Mouse (Mus musculus) kidney, embryonic 16.5 days (tissue): ENCODE measurements around the gene Tomm34. TPM values are rescaled to one million over a fixed set of nuclear protein-coding genes. Genes with fewer than 3 reads are reported as not detected.
A peak's percentile ranks its signal among the peaks of the same experiment; 100 is the strongest.

Source experiments
- ATAC-seq: fragments of 200-750 bp; cut with Nextera tagmentation; 2 replicates; pipeline ENCODE4 v1.8.0; 2017; ENCODE audit warnings: moderate TSS enrichment; ENCODE audit not compliant: low FRiP score, low TSS enrichment
- H3K27ac ChIP-seq: fragments of 300-500 bp; sonication (generic); 2 replicates; pipeline ENCODE4 v1.5.1; 2014; ENCODE audit warnings: low read length
- H3K27me3 ChIP-seq: fragments of 300-500 bp; sonication (generic); 2 replicates; pipeline ENCODE4 v1.6.1; 2014; ENCODE audit warnings: low read length, control low read depth, mixed read lengths; ENCODE audit not compliant: insufficient read depth
- H3K36me3 ChIP-seq: fragments of 300-500 bp; sonication (generic); 2 replicates; pipeline ENCODE4 v1.6.1; 2014; ENCODE audit warnings: low read length, control low read depth, mixed read lengths; ENCODE audit not compliant: insufficient read depth
- H3K4me1 ChIP-seq: fragments of 300-500 bp; sonication (generic); 2 replicates; pipeline ENCODE4 v1.6.1; 2014; ENCODE audit warnings: low read length, control low read depth, mixed read lengths; ENCODE audit not compliant: insufficient read depth
- H3K4me2 ChIP-seq: fragments of 300-500 bp; sonication (generic); replicated peaks from 2 replicates; pipeline ENCODE4 v1.6.1; 2014; ENCODE audit warnings: low read depth, low read length
- H3K4me3 ChIP-seq: fragments of 300-500 bp; sonication (generic); 2 replicates; pipeline ENCODE4 v1.5.1; 2014; ENCODE audit warnings: mild to moderate bottlenecking, low read length
- H3K9ac ChIP-seq: fragments of 300-500 bp; sonication (generic); replicated peaks from 2 replicates; pipeline ENCODE4 v1.6.1; 2014; ENCODE audit warnings: low read length
- H3K9me3 ChIP-seq: fragments of 300-500 bp; sonication (generic); 2 replicates; pipeline ENCODE4 v1.6.1; 2016; ENCODE audit warnings: low read length, control low read depth
- WGBS: fragments of 180-500 bp; shearing (Covaris S2); extraction: QIAGEN DNeasy Blood & Tissue Kit; methylation state at CpG from one replicate; pipeline ENCODE4 v1.1.7; 2014; 5-methylcytosine and 5-hydroxymethylcytosine counted together
- polyA plus RNA-seq: library from polyadenylated mRNA; unstranded; fragments of >200 nt; fragmentation: Nextera tagmentation; extraction: Ambion mirVana; gene quantifications from 2 replicates; pipeline ENCODE4 v1.2.1, GENCODE M21; 2015

The Tomm34 gene
- polyA plus RNA-seq = 66.5 and 70.0 TPM in 2 replicates

- peak within 1 kb of the TSS; percentile 92 for H3K4me3 ChIP-seq
- peak within 1 kb of the TSS; percentile 92 for H3K9ac ChIP-seq
- peak within 1 kb of the TSS; percentile 85 for H3K4me2 ChIP-seq
- under 1% methylated on average over 51 of the region's 55 CpGs for WGBS
- H3K27me3 ChIP-seq = no peaks in the 10 kb centered on the region
- H3K36me3 ChIP-seq = peaks cover 6% of the 10 kb centered on the region
- H3K4me1 ChIP-seq = peaks cover 40% of the 10 kb centered on the region
- ATAC-seq = peak; percentile 98
- peak within 1 kb of the TSS; percentile 77 for H3K27ac ChIP-seq
- no peaks in the 10 kb centered on the region for H3K9me3 ChIP-seq
Measured at GRCm38 (mm10) chr2:164070765-164071436, at the start of gene Tomm34. TSS of gene Tomm34 (minus strand) at chr2:164071169.

GRCm38 (mm10) chr2:164119503-164119902 lies 48.5 kb upstream of the Tomm34 start:
- H3K27ac ChIP-seq = no peak overlapping the region
- H3K9ac ChIP-seq = no peak overlapping the region
- no peak for ATAC-seq
- no peak overlapping the region for H3K4me2 ChIP-seq
- no peaks in the 10 kb centered on the region for H3K27me3 ChIP-seq
- WGBS = 92% methylated on average over 6 of the region's 6 CpGs
- H3K4me1 ChIP-seq = no peaks in the 10 kb centered on the region
- no peaks in the 10 kb centered on the region for H3K9me3 ChIP-seq
- peaks cover 16% of the 10 kb centered on the region; the same call in 1 of the 2 replicates for H3K36me3 ChIP-seq
- H3K4me3 ChIP-seq = no peak overlapping the region

- Histone ChIP-seq H3K36me3 (peaks cover 16% of the 10 kb centered on the region; the same call in 1 of the 2 replicates), H3K9me3 (no peaks in the 10 kb centered on the region), H3K4me3 (no peak overlapping the region), H3K27ac (no peak overlapping the region), H3K9ac (no peak overlapping the region), H3K4me2 (no peak overlapping the region), H3K4me1 (no peaks in the 10 kb centered on the region), H3K27me3 (no peaks in the 10 kb centered on the region)
- no peak for ATAC-seq
- WGBS = 89% methylated on average over 10 of the region's 10 CpGs
Measured at GRCm38 (mm10) chr2:164115531-164115930, 44.6 kb upstream of the Tomm34 start.

- H3K9me3 ChIP-seq = no peaks in the 10 kb centered on the region
- no peak overlapping the region for H3K27ac ChIP-seq
- no peak overlapping the region for H3K4me2 ChIP-seq
- no peak overlapping the region for H3K4me3 ChIP-seq
- no peak overlapping the region for H3K9ac ChIP-seq
- 90% methylated on average over 6 of the region's 6 CpGs for WGBS
- ATAC-seq = no peak
- H3K27me3 ChIP-seq = no peaks in the 10 kb centered on the region
- no peaks in the 10 kb centered on the region for H3K4me1 ChIP-seq
- H3K36me3 ChIP-seq = peaks cover 7% of the 10 kb centered on the region; the same call in 1 of the 2 replicates
Measured at GRCm38 (mm10) chr2:164114051-164114450, 43.1 kb upstream of the Tomm34 start.

- WGBS = 73% methylated on average over 8 of the region's 8 CpGs
- H3K4me3 ChIP-seq = no peak overlapping the region
- no peaks in the 10 kb centered on the region for H3K36me3 ChIP-seq
- no peak overlapping the region for H3K4me2 ChIP-seq
- no peaks in the 10 kb centered on the region for H3K9me3 ChIP-seq
- ATAC-seq = no peak
- no peaks in the 10 kb centered on the region for H3K27me3 ChIP-seq
- H3K9ac ChIP-seq = no peak overlapping the region
- 0 out of 2 replicates have a peak overlapping the region, but pooled peaks have one; percentile 29 for H3K27ac ChIP-seq
- no peaks in the 10 kb centered on the region for H3K4me1 ChIP-seq
Measured at GRCm38 (mm10) chr2:164111546-164111945, 40.6 kb upstream of the Tomm34 start.

GRCm38 (mm10) chr2:164108501-164108900 lies 37.5 kb upstream of the Tomm34 start:
- Histone ChIP-seq H3K4me3 (no peak overlapping the region), H3K4me1 (no peaks in the 10 kb centered on the region), H3K27me3 (no peaks in the 10 kb centered on the region), H3K36me3 (0 out of 2 replicates have a peak, but pooled peaks cover 4% of the 10 kb centered on the region), H3K4me2 (no peak overlapping the region), H3K9ac (no peak overlapping the region), H3K9me3 (no peaks in the 10 kb centered on the region), H3K27ac (no peak overlapping the region)
- ATAC-seq = no peak
- 70% methylated on average over 4 of the region's 4 CpGs for WGBS

- Histone ChIP-seq H3K9me3 (no peaks in the 10 kb centered on the region), H3K4me2 (no peak overlapping the region), H3K4me1 (no peaks in the 10 kb centered on the region), H3K36me3 (peaks cover 11% of the 10 kb centered on the region), H3K27me3 (no peaks in the 10 kb centered on the region), H3K9ac (no peak overlapping the region), H3K27ac (no peak overlapping the region), H3K4me3 (no peak overlapping the region)
- 86% methylated on average over 16 of the region's 16 CpGs for WGBS
- ATAC-seq = no peak
Measured at GRCm38 (mm10) chr2:164107125-164107874, 36.3 kb upstream of the Tomm34 start.

GRCm38 (mm10) chr2:164106287-164107035 lies 35.5 kb upstream of the Tomm34 start:
- no peak for ATAC-seq
- Histone ChIP-seq H3K4me2 (no peak overlapping the region), H3K27ac (no peak overlapping the region), H3K27me3 (no peaks in the 10 kb centered on the region), H3K9me3 (no peaks in the 10 kb centered on the region), H3K36me3 (peaks cover 13% of the 10 kb centered on the region), H3K4me3 (no peak overlapping the region), H3K4me1 (no peaks in the 10 kb centered on the region), H3K9ac (no peak overlapping the region)
- 91% methylated on average over 14 of the region's 14 CpGs for WGBS

- no peak overlapping the region for H3K9ac ChIP-seq
- no peak overlapping the region for H3K4me2 ChIP-seq
- WGBS = 29% methylated on average over 4 of the region's 4 CpGs
- no peaks in the 10 kb centered on the region for H3K4me1 ChIP-seq
- peaks cover 38% of the 10 kb centered on the region for H3K36me3 ChIP-seq
- H3K9me3 ChIP-seq = no peaks in the 10 kb centered on the region
- no peak for ATAC-seq
- H3K27ac ChIP-seq = no peak overlapping the region
- no peak overlapping the region for H3K4me3 ChIP-seq
- H3K27me3 ChIP-seq = no peaks in the 10 kb centered on the region
Measured at GRCm38 (mm10) chr2:164103501-164103900, 32.5 kb upstream of the Tomm34 start.
